Mouse (Mus musculus) C2C12 (cell line): ENCODE results near the gene Adam15.

Experiments used
- CTCF ChIP-seq: IDR thresholded peaks from one replicate; pipeline ENCODE4 v1.5.1; 2011; ENCODE audit not compliant: control insufficient read depth, insufficient read depth, insufficient read length
- FOSL1 ChIP-seq: IDR thresholded peaks from one replicate; pipeline ENCODE4 v1.8.0; 2011; ENCODE audit warnings: mild to moderate bottlenecking, low read length; ENCODE audit not compliant: poor library complexity, insufficient read depth, severe bottlenecking
- MYOD1 ChIP-seq: IDR thresholded peaks from one replicate; pipeline ENCODE4 v1.6.1; 2011; ENCODE audit warnings: low read depth; ENCODE audit not compliant: control insufficient read depth, insufficient read length
- MYOG ChIP-seq: IDR thresholded peaks from one replicate; pipeline ENCODE4 v1.6.1; 2011; ENCODE audit not compliant: control insufficient read depth, insufficient read length; ENCODE audit errors: extremely low read depth
- USF1 ChIP-seq: IDR thresholded peaks from one replicate; pipeline ENCODE4 v1.6.1; 2011; ENCODE audit warnings: low read depth, mild to moderate bottlenecking, control low read depth, moderate library complexity

- TF ChIP-seq MYOG (no peak), CTCF (no peak), MYOD1 (no peak), USF1 (no peak), FOSL1 (no peak)
Observed at GRCm38 (mm10) chr3:89394894-89395256, 45.1 kb upstream of the Adam15 start.
